Mouse (Mus musculus) midbrain, postnatal 0 days (tissue): ENCODE measurements at regions not wholly inside any gene's neighbourhood (a gene's known extent, or its start where the extent isn't known, plus 50 kb on each side); places are given as distances from the start of the nearest gene placed in this dataset.

Source experiments
- ATAC-seq: fragments of 200-750 bp; cut with Nextera tagmentation; 2 replicates; pipeline ENCODE4 v1.8.0; 2017; ENCODE audit warnings: moderate number of reproducible peaks, mild to moderate bottlenecking, moderate TSS enrichment, moderate library complexity; ENCODE audit not compliant: low FRiP score
- DNase-seq: peaks from one replicate; pipeline ENCODE4 v3.0.0-alpha.2; 2015; ENCODE audit warnings: low spot score
- H3K27ac ChIP-seq: fragments of 300-500 bp; sonication (generic); 2 replicates; pipeline ENCODE4 v1.5.1; 2014; ENCODE audit warnings: low read depth, mild to moderate bottlenecking, low read length, mixed read lengths
- H3K27me3 ChIP-seq: fragments of 300-500 bp; sonication (generic); 2 replicates; pipeline ENCODE4 v1.6.1; 2014; ENCODE audit warnings: low read length, control low read depth, mixed read lengths; ENCODE audit not compliant: insufficient read depth
- H3K36me3 ChIP-seq: fragments of 300-500 bp; sonication (generic); 2 replicates; pipeline ENCODE4 v1.6.1; 2014; ENCODE audit warnings: low read length, control low read depth, mixed read lengths; ENCODE audit not compliant: insufficient read depth
- H3K4me1 ChIP-seq: fragments of 300-500 bp; sonication (generic); 2 replicates; pipeline ENCODE4 v1.6.1; 2014; ENCODE audit warnings: mild to moderate bottlenecking, control low read depth, antibody characterized with exemption, low read length, mixed read lengths; ENCODE audit not compliant: insufficient read depth
- H3K4me2 ChIP-seq: fragments of 300-500 bp; sonication (generic); 2 replicates; pipeline ENCODE4 v1.6.1; 2014; ENCODE audit warnings: low read depth, mild to moderate bottlenecking, low read length, mixed read lengths; ENCODE audit not compliant: poor library complexity, severe bottlenecking
- H3K4me3 ChIP-seq: fragments of 300-500 bp; sonication (generic); 2 replicates; pipeline ENCODE4 v1.5.1; 2014; ENCODE audit warnings: low read depth, mild to moderate bottlenecking, low read length, moderate library complexity
- H3K9ac ChIP-seq: fragments of 300-500 bp; sonication (generic); replicated peaks from 2 replicates; pipeline ENCODE4 v1.6.1; 2014; ENCODE audit warnings: mild to moderate bottlenecking, low read length, moderate library complexity, mixed read lengths; ENCODE audit not compliant: poor library complexity, severe bottlenecking
- H3K9me3 ChIP-seq: fragments of 300-500 bp; sonication (generic); 2 replicates; pipeline ENCODE4 v1.6.1; 2016; ENCODE audit warnings: low read length, control low read depth
- CTCF ChIP-seq: IDR thresholded peaks from 2 replicates; pipeline ENCODE4 v1.5.1; 2016; ENCODE audit warnings: antibody characterized with exemption, mild to moderate bottlenecking
- WGBS: fragments of 180-500 bp; shearing (Covaris S2); extraction: QIAGEN DNeasy Blood & Tissue Kit; methylation state at CpG from one replicate; pipeline ENCODE4 v1.1.7; 2014; 5-methylcytosine and 5-hydroxymethylcytosine counted together

DNA sequence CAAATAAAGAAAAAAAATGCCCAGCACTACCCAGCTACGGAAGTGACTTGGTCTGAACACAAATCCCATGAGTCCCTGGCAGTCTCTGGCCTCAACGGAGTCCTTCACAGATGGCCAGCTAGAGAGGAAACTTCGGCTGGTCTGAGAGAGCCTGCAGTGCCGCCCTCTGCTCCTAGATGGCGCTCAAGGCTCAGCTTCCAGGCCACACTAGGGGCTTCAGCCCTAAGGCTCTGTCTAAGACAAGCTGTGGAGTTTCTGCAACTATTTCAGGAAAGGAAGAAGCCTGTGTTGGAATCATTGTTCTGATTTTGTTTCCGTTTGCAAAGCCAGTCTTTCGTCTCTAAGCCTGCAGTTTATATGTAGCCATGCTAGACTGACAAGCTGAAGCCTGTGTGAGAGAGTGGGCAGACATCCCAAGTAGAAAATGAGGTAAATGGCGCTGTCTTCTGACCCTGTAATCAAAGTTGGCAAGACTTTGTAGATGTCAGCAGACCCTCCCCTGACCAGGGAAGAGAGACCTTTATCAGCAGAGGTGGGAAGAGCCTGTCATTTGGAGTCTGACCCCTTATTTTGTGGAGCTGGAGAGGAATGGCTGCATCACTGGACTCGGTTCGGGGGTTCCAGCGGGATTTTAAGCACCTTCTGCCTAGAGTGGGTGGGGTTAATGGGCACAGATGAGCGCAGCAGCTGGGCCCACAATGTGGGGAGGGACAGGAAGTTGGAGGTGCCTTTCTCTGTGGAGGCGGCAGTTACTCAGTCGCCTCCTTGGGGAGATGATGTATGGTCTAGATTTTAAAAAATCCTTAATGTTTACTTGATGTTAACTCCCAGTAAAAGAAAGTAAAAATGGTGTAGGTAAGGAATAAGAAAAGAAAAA, 197.5 kb downstream of the Nucb2 start:
- Histone ChIP-seq H3K4me1 (no peaks in the 10 kb centered on the region), H3K27ac (no peak overlapping the region), H3K4me2 (no peak overlapping the region), H3K9me3 (no peaks in the 10 kb centered on the region), H3K27me3 (no peaks in the 10 kb centered on the region), H3K9ac (no peak overlapping the region), H3K36me3 (no peaks in the 10 kb centered on the region), H3K4me3 (no peak overlapping the region)
- peak; percentile 69; the same call in 1 of the 2 replicates for ATAC-seq
- peak; percentile 99 for TF ChIP-seq CTCF
- WGBS, result 45% methylated on average over 14 of the region's 14 CpGs
- peak; percentile 87 for DNase-seq

DNA sequence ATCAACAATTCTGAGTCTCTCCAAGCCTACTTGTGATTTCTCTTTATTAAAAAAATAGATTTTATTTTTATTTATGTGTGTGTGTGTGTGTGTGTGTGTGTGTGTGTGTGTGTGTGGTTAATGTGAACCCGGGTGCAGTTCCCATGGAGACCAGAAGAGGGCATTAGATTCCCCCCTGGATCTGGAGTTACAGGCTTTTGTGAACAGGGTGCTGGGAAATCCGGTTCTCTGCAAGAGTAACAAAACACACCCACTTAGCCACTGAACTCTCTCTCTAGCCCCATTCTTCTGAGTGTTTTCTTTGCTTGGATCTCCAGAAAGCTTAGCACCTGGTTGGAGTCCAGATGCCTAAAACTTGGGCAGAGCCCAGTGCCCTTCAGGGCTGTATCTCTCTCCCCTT, 198.4 kb downstream of the Nucb2 start:
- DNase-seq (no peak), ATAC-seq (no peak)
- no peak overlapping the region for H3K27ac ChIP-seq
- H3K9me3 ChIP-seq, result no peaks in the 10 kb centered on the region
- H3K36me3 ChIP-seq, result no peaks in the 10 kb centered on the region
- peak; percentile 48 for TF ChIP-seq CTCF
- no peak overlapping the region for H3K9ac ChIP-seq
- no peak overlapping the region for H3K4me3 ChIP-seq
- H3K4me2 ChIP-seq, result no peak overlapping the region
- WGBS, result 83% methylated on average over 2 of the region's 2 CpGs
- no peaks in the 10 kb centered on the region for H3K27me3 ChIP-seq
- no peaks in the 10 kb centered on the region for H3K4me1 ChIP-seq

DNA sequence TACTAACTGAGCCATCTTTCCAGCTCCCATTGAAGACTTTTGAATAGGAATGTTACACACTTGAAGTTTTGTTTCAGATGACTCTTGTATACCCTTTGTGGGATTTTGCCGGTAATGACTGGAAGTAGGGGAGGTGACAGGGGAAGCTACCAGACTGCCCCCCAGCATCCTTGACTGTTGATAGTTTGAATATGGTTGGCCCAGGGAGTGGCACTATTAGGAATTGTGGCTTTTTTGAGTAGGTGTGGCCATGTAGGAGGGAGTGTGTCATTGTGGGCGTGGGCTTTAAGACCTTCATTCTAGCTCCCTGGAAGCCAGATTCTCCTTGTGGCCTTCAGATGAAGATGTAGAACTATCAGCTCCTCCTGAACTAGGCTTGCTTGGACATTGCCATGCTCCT, 207.4 kb downstream of the Nucb2 start:
- H3K27me3 ChIP-seq, result no peaks in the 10 kb centered on the region
- no peaks in the 10 kb centered on the region for H3K9me3 ChIP-seq
- H3K27ac ChIP-seq, result no peak overlapping the region
- WGBS, result 94% methylated on average over 2 of the region's 2 CpGs
- ATAC-seq (no peak), DNase-seq (no peak)
- H3K4me3 ChIP-seq, result no peak overlapping the region
- TF ChIP-seq CTCF, result no peak
- H3K4me2 ChIP-seq, result no peak overlapping the region
- H3K4me1 ChIP-seq, result no peaks in the 10 kb centered on the region
- H3K9ac ChIP-seq, result no peak overlapping the region
- no peaks in the 10 kb centered on the region for H3K36me3 ChIP-seq

- Histone ChIP-seq H3K4me1 (no peaks in the 10 kb centered on the region), H3K9ac (no peak overlapping the region), H3K36me3 (no peaks in the 10 kb centered on the region), H3K27me3 (no peaks in the 10 kb centered on the region), H3K9me3 (no peaks in the 10 kb centered on the region), H3K27ac (no peak overlapping the region), H3K4me3 (no peak overlapping the region), H3K4me2 (no peak overlapping the region)
- peak; percentile 87 for DNase-seq
- 49% methylated on average over 8 of the region's 8 CpGs for WGBS
- no peak for TF ChIP-seq CTCF
- ATAC-seq, result no peak
Observed at GRCm38 (mm10) chr7:116713200-116713599, 209.0 kb downstream of the Nucb2 start.

DNA sequence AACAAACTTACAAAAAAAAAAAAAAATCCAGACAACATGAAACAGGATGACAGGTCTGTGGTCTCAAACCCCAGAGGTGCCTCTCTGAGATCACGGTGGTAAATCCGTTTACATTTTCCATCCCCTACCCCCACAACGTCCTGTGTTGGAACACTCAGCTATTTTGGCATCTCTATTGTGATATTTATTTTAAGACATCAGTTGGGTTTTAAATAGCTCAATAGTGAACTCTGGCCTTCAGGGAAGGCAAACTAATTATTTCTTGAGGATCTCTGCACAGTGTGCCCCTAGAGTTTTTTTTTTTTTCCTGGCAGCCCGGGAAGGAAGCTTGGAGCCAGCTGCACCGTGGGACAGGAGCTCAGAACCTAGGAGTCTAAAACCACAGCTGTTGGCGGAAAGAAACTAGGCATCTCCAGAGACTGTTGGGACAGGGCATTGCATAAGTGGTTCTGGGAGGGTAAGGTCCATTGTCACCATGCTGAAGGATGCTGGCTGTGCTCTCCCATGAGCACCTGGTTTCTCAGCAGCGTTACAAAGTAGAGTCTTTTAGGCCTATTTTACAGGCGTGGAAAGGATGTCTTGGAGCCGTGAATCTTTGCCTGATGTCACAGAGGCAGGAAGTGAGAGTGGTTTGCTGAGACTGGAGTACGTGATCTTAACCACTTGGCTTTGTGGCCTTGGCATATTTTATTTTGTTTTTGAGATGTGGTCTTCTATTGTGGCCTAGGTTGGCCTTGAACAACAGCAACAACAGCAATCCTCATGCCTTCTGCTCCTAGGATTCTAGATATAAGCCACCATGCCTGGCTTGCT, 211.3 kb downstream of the Nucb2 start:
- H3K27ac ChIP-seq, result no peak overlapping the region
- no peak overlapping the region for H3K4me2 ChIP-seq
- H3K9me3 ChIP-seq, result no peaks in the 10 kb centered on the region
- H3K27me3 ChIP-seq, result no peaks in the 10 kb centered on the region
- H3K36me3 ChIP-seq, result no peaks in the 10 kb centered on the region
- 64% methylated on average over 10 of the region's 10 CpGs for WGBS
- H3K4me3 ChIP-seq, result no peak overlapping the region
- no peaks in the 10 kb centered on the region for H3K4me1 ChIP-seq
- no peak overlapping the region for H3K9ac ChIP-seq
- ATAC-seq (no peak), DNase-seq (no peak)
- no peak for TF ChIP-seq CTCF

GRCm38 (mm10) chr7:116728379-116728778, 224.2 kb downstream of the Nucb2 start:
- no peak overlapping the region for H3K27ac ChIP-seq
- no peaks in the 10 kb centered on the region for H3K27me3 ChIP-seq
- ATAC-seq (no peak), DNase-seq (peak; percentile 8)
- H3K4me1 ChIP-seq, result no peaks in the 10 kb centered on the region
- no peak overlapping the region for H3K9ac ChIP-seq
- no peaks in the 10 kb centered on the region for H3K9me3 ChIP-seq
- H3K4me2 ChIP-seq, result no peak overlapping the region
- 57% methylated on average over 2 of the region's 2 CpGs for WGBS
- H3K4me3 ChIP-seq, result no peak overlapping the region
- no peaks in the 10 kb centered on the region for H3K36me3 ChIP-seq
- TF ChIP-seq CTCF, result no peak
